Mouse (Mus musculus) heart, postnatal 0 days (tissue): ENCODE measurements around the gene Mtif2. TPM values are rescaled to one million over a fixed set of nuclear protein-coding genes. Genes with fewer than 3 reads are reported as not detected.

Source experiments
- ATAC-seq: fragments of 200-750 bp; cut with Nextera tagmentation; 2 replicates; pipeline ENCODE4 v1.8.0; 2017; ENCODE audit warnings: low read depth, moderate number of reproducible peaks, moderate library complexity; ENCODE audit not compliant: insufficient read depth
- DNase-seq: peaks from one replicate; pipeline ENCODE4 v3.0.0-alpha.2; 2016; ENCODE audit warnings: low spot score
- H3K27ac ChIP-seq: fragments of 300-500 bp; sonication (generic); 2 replicates; pipeline ENCODE4 v1.5.1; 2014; ENCODE audit warnings: low read depth, mild to moderate bottlenecking
- H3K27me3 ChIP-seq: fragments of 300-500 bp; sonication (generic); 2 replicates; pipeline ENCODE4 v1.6.1; 2014; ENCODE audit warnings: low read length, mixed read lengths; ENCODE audit not compliant: control insufficient read depth, insufficient read depth
- H3K36me3 ChIP-seq: fragments of 300-500 bp; sonication (generic); replicated peaks from 2 replicates; pipeline ENCODE4 v1.6.1; 2014; ENCODE audit warnings: low read length, mixed read lengths; ENCODE audit not compliant: control insufficient read depth, insufficient read depth
- H3K4me1 ChIP-seq: fragments of 300-500 bp; sonication (generic); 2 replicates; pipeline ENCODE4 v1.6.1; 2014; ENCODE audit warnings: antibody characterized with exemption; ENCODE audit not compliant: control insufficient read depth, insufficient read depth
- H3K4me2 ChIP-seq: fragments of 300-500 bp; sonication (generic); 2 replicates; pipeline ENCODE4 v1.6.1; 2014; ENCODE audit warnings: low read depth, mild to moderate bottlenecking, low read length, moderate library complexity
- H3K4me3 ChIP-seq: fragments of 300-500 bp; sonication (generic); 2 replicates; pipeline ENCODE4 v1.5.1; 2014; ENCODE audit warnings: low read depth, low read length
- H3K9ac ChIP-seq: fragments of 300-500 bp; sonication (generic); replicated peaks from 2 replicates; pipeline ENCODE4 v1.6.1; 2014; ENCODE audit warnings: low read depth, low read length, mixed read lengths
- H3K9me3 ChIP-seq: fragments of 300-500 bp; sonication (generic); replicated peaks from 2 replicates; pipeline ENCODE4 v1.6.1; 2016; ENCODE audit warnings: low read length; ENCODE audit not compliant: control insufficient read depth
- CTCF ChIP-seq: IDR thresholded peaks from 2 replicates; pipeline ENCODE4 v1.5.1; 2016; ENCODE audit warnings: antibody characterized with exemption, control low read depth, low read depth
- EP300 ChIP-seq: IDR thresholded peaks from 2 replicates; pipeline ENCODE4 v1.6.1; 2016; ENCODE audit warnings: antibody characterized with exemption, low read depth
- WGBS: fragments of 180-500 bp; shearing (Covaris S2); extraction: QIAGEN DNeasy Blood & Tissue Kit; methylation state at CpG from one replicate; pipeline ENCODE4 v1.1.7; 2014; 5-methylcytosine and 5-hydroxymethylcytosine counted together
- polyA plus RNA-seq: library from polyadenylated mRNA; unstranded; fragments of >200 nt; fragmentation: Nextera tagmentation; extraction: Ambion mirVana; gene quantifications from 2 replicates; pipeline ENCODE4 v1.2.1, GENCODE M21; 2015
- total RNA-seq: library from RNA; depleted of rRNA; stranded (reverse); fragments of >200 nt; gene quantifications from 2 replicates; pipeline ENCODE4 v1.2.3, GENCODE M21; 2014; ENCODE audit warnings: low replicate concordance

Mtif2 gene
- total and polyA plus RNA-seq, 2 experiments from 2014 or later, result 15.5 to 50.4 TPM

DNA sequence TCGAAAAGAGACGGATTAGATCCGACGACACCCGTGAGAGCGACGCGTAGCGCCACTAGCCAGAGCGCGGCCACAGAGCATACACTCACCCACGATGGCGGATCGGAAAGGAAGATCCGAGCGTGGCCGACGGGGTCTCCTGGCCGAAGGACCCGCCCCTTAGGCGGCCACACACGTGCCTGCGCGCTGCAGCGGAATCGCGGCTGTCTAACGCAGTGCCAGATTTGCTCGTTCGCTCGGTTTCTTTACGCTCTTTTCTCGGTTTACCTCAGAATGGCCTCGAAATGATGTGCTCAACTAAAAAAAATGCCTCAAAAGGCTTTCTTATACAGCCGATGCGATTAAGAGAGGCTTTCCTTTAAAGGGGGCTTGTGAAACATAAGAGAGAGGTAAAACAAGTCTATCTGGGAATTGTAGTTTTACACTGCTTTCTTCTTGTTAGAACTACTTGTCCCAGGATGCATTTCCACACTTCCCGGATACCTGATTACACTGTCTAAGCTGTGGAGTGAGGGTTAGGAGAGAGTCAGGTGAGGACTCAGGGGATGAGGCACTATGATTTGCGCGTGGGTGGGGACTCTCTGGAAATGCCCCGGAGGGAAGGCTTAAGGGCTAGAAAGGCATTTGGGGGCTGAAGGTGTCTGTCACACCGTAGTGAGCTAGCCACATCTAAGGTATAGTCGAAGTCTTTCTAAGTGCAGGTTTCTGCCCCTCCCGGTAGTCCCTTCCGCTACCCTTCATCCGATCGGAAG is 21.7 kb downstream of the Mtif2 start, which contains the start of the genes Clhc1 and Rps27a:
TSS of gene Clhc1 (plus strand) at position 199 of the 752 bp plus-strand sequence.
TSS of gene Rps27a (minus strand) at position 358 of the 752 bp plus-strand sequence.
- Histone ChIP-seq H3K4me2 (peak within 1 kb of the TSS; percentile 92), H3K4me3 (peak within 1 kb of the TSS; percentile 93), H3K4me1 (peaks cover 11% of the 10 kb centered on the region; the same call in 1 of the 2 replicates), H3K9me3 (no peaks in the 10 kb centered on the region), H3K27ac (peak within 1 kb of the TSS; percentile 76), H3K27me3 (no peaks in the 10 kb centered on the region), H3K9ac (peak within 1 kb of the TSS; percentile 93), H3K36me3 (peaks cover 26% of the 10 kb centered on the region)
- ATAC-seq (peak; percentile 96), DNase-seq (peak; percentile 97)
- TF ChIP-seq EP300 (peak; percentile 88), CTCF (no peak)
- 0% methylated on average over 46 of the region's 46 CpGs for WGBS

DNA sequence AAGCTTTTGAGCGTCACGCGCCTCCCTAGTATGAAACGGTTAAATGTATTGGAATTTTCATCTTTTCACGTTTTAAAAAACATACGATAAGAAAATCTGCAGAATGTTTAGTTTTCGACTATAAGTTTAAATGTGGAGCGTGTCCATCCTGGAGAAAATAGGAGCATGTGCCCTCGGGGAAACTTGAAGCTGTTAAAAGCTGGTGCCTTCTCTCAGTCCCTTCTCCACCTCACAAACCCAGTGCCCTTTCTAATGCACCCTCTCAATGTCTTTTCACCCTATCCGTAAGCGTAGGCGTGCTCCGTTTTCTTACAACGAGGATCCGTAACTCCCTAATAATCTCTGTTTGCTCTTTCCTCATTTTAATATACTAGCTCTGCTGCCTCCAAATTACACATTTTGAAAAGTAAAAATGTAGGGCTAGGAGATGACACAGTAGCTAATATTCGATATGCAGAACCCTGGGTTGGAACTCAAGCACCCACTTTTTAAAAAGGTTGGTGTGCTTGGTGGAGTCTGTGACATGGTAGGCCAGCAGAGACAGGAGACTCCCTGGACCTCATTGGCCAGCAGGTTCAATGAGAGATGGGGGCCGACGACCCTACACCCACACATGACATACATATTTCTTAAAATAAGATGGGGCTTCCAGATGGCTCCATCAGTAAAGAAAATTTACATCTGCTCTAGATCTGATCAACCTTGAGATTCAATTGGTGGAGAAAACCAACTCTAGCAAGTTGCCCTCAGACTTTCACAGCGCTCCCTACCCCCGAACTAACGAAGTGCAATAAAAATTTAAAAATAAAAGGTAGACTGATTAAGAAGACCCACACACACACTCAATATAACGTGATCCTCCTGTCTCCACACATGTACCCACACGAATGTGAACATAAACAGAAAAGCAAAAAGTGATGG is 22.6 kb downstream of the Mtif2 start:
- no peak for ATAC-seq
- Histone ChIP-seq H3K4me3 (peak overlapping the region; percentile 93), H3K27ac (peak overlapping the region; percentile 76; the same call in 1 of the 2 replicates), H3K9me3 (no peaks in the 10 kb centered on the region), H3K4me2 (peak overlapping the region; percentile 92), H3K9ac (peak overlapping the region; percentile 93), H3K36me3 (peaks cover 22% of the 10 kb centered on the region), H3K27me3 (no peaks in the 10 kb centered on the region), H3K4me1 (peaks cover 11% of the 10 kb centered on the region; the same call in 1 of the 2 replicates)
- no peak for TF ChIP-seq EP300
- 25% methylated on average over 23 of the region's 23 CpGs for WGBS
- DNase-seq, result no peak

DNA sequence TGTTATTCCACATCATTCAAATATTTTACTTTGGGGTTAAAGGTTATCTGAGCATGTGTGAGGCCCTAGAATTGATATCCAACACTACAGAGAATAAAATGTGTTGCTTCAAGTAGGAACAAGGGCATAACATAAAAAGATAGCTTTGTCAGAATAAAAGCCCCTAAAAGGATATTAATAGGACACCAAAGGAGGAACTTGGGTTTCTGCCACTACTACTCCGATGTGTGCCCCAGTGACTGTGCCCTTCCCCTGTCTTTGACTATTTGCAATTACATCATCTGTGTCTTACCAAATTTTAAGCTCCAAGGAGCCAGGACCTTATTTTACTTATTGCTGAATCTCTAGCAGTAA is 23.2 kb downstream of the Mtif2 start:
- H3K4me1 ChIP-seq, result peaks cover 11% of the 10 kb centered on the region; the same call in 1 of the 2 replicates
- no peak for TF ChIP-seq CTCF
- TF ChIP-seq EP300, result no peak
- no peak overlapping the region for H3K27ac ChIP-seq
- WGBS, result 25% methylated on average over 1 of the region's 1 CpGs
- no peak overlapping the region for H3K9ac ChIP-seq
- no peaks in the 10 kb centered on the region for H3K27me3 ChIP-seq
- H3K36me3 ChIP-seq, result peaks cover 16% of the 10 kb centered on the region
- no peak overlapping the region for H3K4me2 ChIP-seq
- ATAC-seq, result no peak
- DNase-seq, result peak; percentile 49
- H3K4me3 ChIP-seq, result no peak overlapping the region
- no peaks in the 10 kb centered on the region for H3K9me3 ChIP-seq

- Histone ChIP-seq H3K27ac (no peak overlapping the region), H3K27me3 (no peaks in the 10 kb centered on the region), H3K9me3 (no peaks in the 10 kb centered on the region), H3K4me3 (no peak overlapping the region), H3K36me3 (no peaks in the 10 kb centered on the region), H3K4me2 (no peak overlapping the region), H3K9ac (no peak overlapping the region), H3K4me1 (no peaks in the 10 kb centered on the region)
- no peak for TF ChIP-seq CTCF
- no peak for TF ChIP-seq EP300
- 76% methylated on average over 9 of the region's 9 CpGs for WGBS
- ATAC-seq, result no peak
- DNase-seq, result no peak
These were observed 34.2 kb downstream of the Mtif2 start for GRCm38 (mm10) chr11:29560452-29560851.

DNA sequence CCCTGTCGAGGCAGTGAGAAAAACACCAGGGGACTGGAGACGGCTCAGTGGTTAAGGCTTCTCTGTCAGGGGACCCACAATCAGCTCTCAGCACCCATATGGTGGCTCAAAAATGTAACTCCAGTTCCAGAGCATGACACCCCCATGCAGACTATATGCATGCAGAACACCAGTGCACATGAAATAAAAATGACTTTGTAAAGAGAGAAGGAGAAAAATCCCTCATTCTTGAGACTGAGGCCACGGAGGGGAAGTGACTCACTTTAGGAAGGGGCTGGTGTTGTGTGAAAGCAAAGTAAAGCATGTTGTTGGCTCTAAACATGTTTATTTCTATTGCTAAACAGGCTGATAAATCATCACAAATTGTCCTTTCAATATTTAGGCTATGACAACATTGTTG is 34.8 kb downstream of the Mtif2 start:
- Histone ChIP-seq H3K4me3 (no peak overlapping the region), H3K27me3 (no peaks in the 10 kb centered on the region), H3K4me2 (no peak overlapping the region), H3K9me3 (no peaks in the 10 kb centered on the region), H3K4me1 (no peaks in the 10 kb centered on the region), H3K36me3 (no peaks in the 10 kb centered on the region), H3K27ac (no peak overlapping the region), H3K9ac (no peak overlapping the region)
- no peak for TF ChIP-seq EP300
- no peak for TF ChIP-seq CTCF
- ATAC-seq, result no peak
- WGBS, result 77% methylated on average over 3 of the region's 3 CpGs
- DNase-seq, result no peak
